Mouse (Mus musculus): ENCODE measurements around the gene Gm20517.

The Gm20517 gene

DNA sequence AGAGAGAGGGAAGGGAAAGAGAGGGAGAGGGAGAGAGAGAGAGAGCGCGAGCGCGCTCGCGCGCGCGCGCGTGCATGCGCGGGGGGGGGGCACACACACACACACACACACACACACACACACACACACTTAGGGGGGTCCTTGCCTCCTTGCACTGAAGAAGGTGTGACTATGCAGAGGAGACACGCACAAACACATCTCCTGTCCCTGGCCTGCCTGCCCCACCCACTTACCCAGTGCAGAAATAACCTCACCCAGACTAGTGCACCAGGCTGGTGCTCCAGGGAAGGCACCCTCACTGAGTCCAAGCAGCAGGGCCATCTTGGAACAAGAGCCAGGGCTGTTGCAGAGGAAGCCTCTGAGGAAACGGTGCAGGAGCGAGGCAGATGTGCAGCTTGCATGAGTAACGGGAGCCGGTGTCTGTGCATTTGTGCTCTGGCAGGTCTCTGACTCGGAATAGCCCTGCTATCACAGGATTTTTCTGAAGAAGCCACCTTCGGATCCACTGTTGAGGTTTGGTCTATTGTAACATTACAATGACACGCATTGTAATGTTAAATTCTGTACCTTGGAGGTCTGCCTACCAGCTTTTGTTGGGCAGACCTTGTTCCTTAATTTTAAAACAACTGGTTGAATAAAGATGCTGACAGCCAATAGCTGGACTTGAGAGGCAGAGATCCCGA, 101.6 kb downstream of the Gm20517 start:
- no peak for DNase-seq

DNA sequence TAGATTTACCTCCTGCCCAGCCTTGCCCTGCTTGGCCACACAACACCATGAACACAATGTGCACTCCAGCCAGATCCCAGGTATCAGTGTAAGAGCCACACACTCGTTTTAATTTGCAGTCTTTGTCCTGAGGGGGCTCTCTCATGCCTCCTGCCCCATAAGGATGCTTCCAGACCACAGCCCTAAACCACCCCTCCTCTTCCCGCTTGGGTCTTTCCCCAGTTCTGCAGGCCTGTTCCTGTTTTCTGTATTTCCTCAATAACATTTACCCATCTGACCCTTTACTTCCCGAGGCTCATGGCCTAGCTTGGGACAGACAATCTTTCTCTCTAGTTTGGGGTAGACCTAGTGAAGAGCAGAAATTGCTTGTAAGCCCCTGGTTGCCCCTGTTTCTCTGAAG, 103.6 kb downstream of the Gm20517 start:
- DNase-seq, result no peak

DNA sequence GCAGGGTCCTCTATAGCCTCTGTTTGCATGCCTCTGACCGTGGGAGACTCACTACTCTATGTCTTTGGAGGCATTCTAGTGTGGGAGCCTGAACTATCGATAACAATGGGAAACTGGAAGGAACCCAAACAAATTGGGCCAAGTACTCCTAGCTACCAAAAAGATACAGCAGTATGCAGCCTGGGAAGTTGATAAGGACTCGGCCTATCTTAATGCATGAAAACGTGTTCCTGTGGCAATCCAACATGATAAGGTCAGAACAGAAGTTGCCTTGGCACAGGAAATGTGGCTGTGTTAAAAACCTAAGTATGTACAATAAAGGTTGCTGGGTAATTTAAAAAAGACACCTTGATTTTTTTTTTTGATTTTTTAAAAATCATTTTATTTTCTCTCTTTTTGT, 109.8 kb downstream of the Gm20517 start:
- no peak for DNase-seq

DNA sequence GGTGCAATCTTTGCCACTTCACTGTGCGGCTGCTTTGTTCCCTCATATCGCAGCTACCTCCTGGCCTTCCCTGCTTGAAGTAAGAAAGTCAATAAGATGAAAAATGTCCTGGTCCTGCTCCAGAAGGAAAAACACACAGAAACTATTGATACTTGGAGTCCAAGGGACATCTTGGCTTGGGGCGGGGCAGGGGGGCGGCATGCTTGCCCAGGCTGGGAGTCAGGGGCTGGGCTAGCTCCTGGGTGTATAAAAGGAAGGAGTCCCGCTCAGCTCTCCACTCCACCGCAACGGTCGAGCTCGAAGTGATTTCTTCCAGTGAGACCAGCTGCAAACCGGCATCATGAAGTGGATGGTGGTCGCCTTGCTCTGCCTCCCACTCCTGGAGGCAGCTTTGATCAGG, 115.2 kb downstream of the Gm20517 start, which contains the start of gene Pgc:
TSS of gene Pgc (plus strand) at position 277 of the 400 bp plus-strand sequence.
- DNase-seq, result no peak

- no peak for DNase-seq
Measured at GRCm38 (mm10) chr17:47730633-47731575, 119.5 kb downstream of the Gm20517 start.

Data from kidney, adult 11 months (tissue).